Mouse (Mus musculus): ENCODE results near the gene Tcn2.

DNA sequence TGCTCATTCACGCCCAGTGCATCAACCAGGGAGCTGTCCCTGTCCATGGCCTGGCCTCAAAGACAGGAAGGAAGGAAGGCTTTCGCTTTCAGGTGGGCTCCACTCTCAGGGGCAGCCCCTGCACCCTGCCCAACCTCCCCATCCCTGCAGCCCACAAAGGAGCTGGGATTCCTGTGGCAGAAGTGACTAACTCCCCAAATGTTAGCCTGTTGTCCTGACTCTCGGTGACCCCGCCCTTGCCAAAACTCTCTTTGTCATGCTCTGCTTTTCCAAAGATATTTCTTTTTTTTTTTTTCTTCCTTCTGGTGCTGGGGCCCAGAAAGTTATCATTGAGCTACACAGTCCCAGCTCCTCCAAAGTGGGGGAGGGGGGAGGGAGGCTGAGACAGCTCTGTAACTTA, 22.7 kb downstream of the Tcn2 start:
- TF ChIP-seq ZC3H11A (IDR thresholded peaks at IDR 0.05; ENCODE audit: low read depth, low read length) (no peak), POLR2A (IDR thresholded peaks at IDR 0.05; ENCODE audit: low read depth, low read length) (no peak), TCF12 (IDR thresholded peaks at IDR 0.05; ENCODE audit: low read depth, low read length) (no peak), MAX (IDR thresholded peaks at IDR 0.05; ENCODE audit: low read length) (no peak), E2F4 (IDR thresholded peaks at IDR 0.05; ENCODE audit: insufficient replicate concordance, low read depth, low read length) (no peak), TBP (conservative IDR thresholded peaks at IDR 0.05; ENCODE audit: low read depth, low read length) (no peak), CTCF (conservative IDR thresholded peaks at IDR 0.05 in 1 of 2, IDR thresholded peaks at IDR 0.05 in 1 of 2; ENCODE audit: low read depth in 2 of 2, low read length in 2 of 2) (no peak), EP300 (IDR thresholded peaks at IDR 0.05; ENCODE audit: low read length) (no peak)

All from CH12.LX (cell line).